Mouse (Mus musculus): ENCODE measurements around the gene Cort. TPM values are rescaled to one million over a fixed set of nuclear protein-coding genes. Genes with fewer than 3 reads are reported as not detected.
A peak's percentile ranks its signal among the peaks of the same experiment; 100 is the strongest.

The Cort gene
- polyA plus RNA-seq, 1 experiment: 0.67 TPM

- no peaks in the 10 kb centered on the region for H3K36me3 ChIP-seq (ENCODE audit: control insufficient read depth, insufficient read depth, low read length)
- H3K27ac ChIP-seq (ENCODE audit: control insufficient read depth, insufficient read depth, low read length): no peak overlapping the region
- no peaks in the 10 kb centered on the region for H3K27me3 ChIP-seq (ENCODE audit: control insufficient read depth, insufficient read depth, low read length)
- TF ChIP-seq POLR2A (IDR thresholded peaks at IDR 0.05; ENCODE audit: control insufficient read depth, extremely low read depth, insufficient read depth, low read length, poor library complexity) (no peak), CTCF (IDR thresholded peaks at IDR 0.05; ENCODE audit: borderline replicate concordance, control insufficient read depth, extremely low read depth, insufficient read depth, low read length, poor library complexity) (no peak)
- peaks cover 6% of the 10 kb centered on the region for H3K4me1 ChIP-seq (replicated peaks; ENCODE audit: control insufficient read depth, insufficient read depth, low read length)
- no peak for DNase-seq
- no peak overlapping the region for H3K4me3 ChIP-seq (ENCODE audit: control insufficient read depth, insufficient read depth, low read length)
- 92% methylated on average over 8 of the region's 8 CpGs for WGBS
Measured at GRCm38 (mm10) chr4:149138515-149138914, 12.0 kb upstream of the Cort start.

- Histone ChIP-seq H3K27me3 (ENCODE audit: control insufficient read depth, insufficient read depth, low read length) (no peaks in the 10 kb centered on the region), H3K27ac (ENCODE audit: control insufficient read depth, insufficient read depth, low read length) (no peak within 1 kb of the TSS), H3K4me1 (replicated peaks; ENCODE audit: control insufficient read depth, insufficient read depth, low read length) (peaks cover 6% of the 10 kb centered on the region), H3K36me3 (ENCODE audit: control insufficient read depth, insufficient read depth, low read length) (no peaks in the 10 kb centered on the region), H3K4me3 (ENCODE audit: control insufficient read depth, insufficient read depth, low read length) (peak within 1 kb of the TSS; percentile 83)
- whole genome bisulfite sequencing: under 1% methylated on average over 68 of the region's 68 CpGs
- TF ChIP-seq POLR2A (IDR thresholded peaks at IDR 0.05; ENCODE audit: control insufficient read depth, extremely low read depth, insufficient read depth, low read length, poor library complexity) (peak; percentile 28; the same call in 1 of the 2 replicates), CTCF (IDR thresholded peaks at IDR 0.05; ENCODE audit: borderline replicate concordance, control insufficient read depth, extremely low read depth, insufficient read depth, low read length, poor library complexity) (peak; percentile 97)
- peak; percentile 91 for DNase-seq
Measured at GRCm38 (mm10) chr4:149136982-149137770, 10.6 kb upstream of the Cort start, which contains the start of gene Cenps. Cenps (minus strand) TSS chr4:149137629.

- TF ChIP-seq POLR2A (IDR thresholded peaks at IDR 0.05; ENCODE audit: control insufficient read depth, extremely low read depth, insufficient read depth, low read length, poor library complexity) (no peak), CTCF (IDR thresholded peaks at IDR 0.05; ENCODE audit: borderline replicate concordance, control insufficient read depth, extremely low read depth, insufficient read depth, low read length, poor library complexity) (no peak)
- Histone ChIP-seq H3K36me3 (ENCODE audit: control insufficient read depth, insufficient read depth, low read length) (no peaks in the 10 kb centered on the region), H3K4me1 (replicated peaks; ENCODE audit: control insufficient read depth, insufficient read depth, low read length) (peaks cover 6% of the 10 kb centered on the region), H3K27ac (ENCODE audit: control insufficient read depth, insufficient read depth, low read length) (no peak overlapping the region), H3K4me3 (ENCODE audit: control insufficient read depth, insufficient read depth, low read length) (0 out of 2 replicates have a peak overlapping the region, but pooled peaks have one; percentile 8), H3K27me3 (ENCODE audit: control insufficient read depth, insufficient read depth, low read length) (no peaks in the 10 kb centered on the region)
- no peak for DNase-seq
- WGBS: 84% methylated on average over 18 of the region's 18 CpGs
Measured at GRCm38 (mm10) chr4:149136116-149136850, 9.7 kb upstream of the Cort start.

- DNase-seq: no peak
- Histone ChIP-seq H3K4me1 (replicated peaks; ENCODE audit: control insufficient read depth, insufficient read depth, low read length) (peaks cover 6% of the 10 kb centered on the region), H3K4me3 (ENCODE audit: control insufficient read depth, insufficient read depth, low read length) (no peak overlapping the region), H3K27ac (ENCODE audit: control insufficient read depth, insufficient read depth, low read length) (no peak overlapping the region), H3K36me3 (ENCODE audit: control insufficient read depth, insufficient read depth, low read length) (no peaks in the 10 kb centered on the region), H3K27me3 (ENCODE audit: control insufficient read depth, insufficient read depth, low read length) (no peaks in the 10 kb centered on the region)
- 97% methylated on average over 5 of the region's 5 CpGs for WGBS
- no peak for TF ChIP-seq CTCF (IDR thresholded peaks at IDR 0.05; ENCODE audit: borderline replicate concordance, control insufficient read depth, extremely low read depth, insufficient read depth, low read length, poor library complexity)
- TF ChIP-seq POLR2A (IDR thresholded peaks at IDR 0.05; ENCODE audit: control insufficient read depth, extremely low read depth, insufficient read depth, low read length, poor library complexity): no peak
Measured at GRCm38 (mm10) chr4:149133395-149133794, 6.8 kb upstream of the Cort start.

GRCm38 (mm10) chr4:149131789-149132565 lies 5.4 kb upstream of the Cort start:
- Histone ChIP-seq H3K27ac (ENCODE audit: control insufficient read depth, insufficient read depth, low read length) (no peak overlapping the region), H3K4me1 (replicated peaks; ENCODE audit: control insufficient read depth, insufficient read depth, low read length) (peaks cover 6% of the 10 kb centered on the region), H3K27me3 (ENCODE audit: control insufficient read depth, insufficient read depth, low read length) (no peaks in the 10 kb centered on the region), H3K4me3 (ENCODE audit: control insufficient read depth, insufficient read depth, low read length) (no peak overlapping the region), H3K36me3 (ENCODE audit: control insufficient read depth, insufficient read depth, low read length) (no peaks in the 10 kb centered on the region)
- WGBS: 93% methylated on average over 20 of the region's 21 CpGs
- no peak for DNase-seq
- TF ChIP-seq POLR2A (IDR thresholded peaks at IDR 0.05; ENCODE audit: control insufficient read depth, extremely low read depth, insufficient read depth, low read length, poor library complexity) (no peak), CTCF (IDR thresholded peaks at IDR 0.05; ENCODE audit: borderline replicate concordance, control insufficient read depth, extremely low read depth, insufficient read depth, low read length, poor library complexity) (no peak)
